Mouse (Mus musculus) kidney, embryonic 15.5 days (tissue): ENCODE results near the gene Ppp4r1. TPM values are rescaled to one million over a fixed set of nuclear protein-coding genes. Genes with fewer than 3 reads are reported as not detected.

Source experiments
- ATAC-seq: fragments of 200-750 bp; cut with Nextera tagmentation; replicated peaks from 2 replicates; pipeline ENCODE4 v1.8.0; 2017; ENCODE audit warnings: moderate TSS enrichment; ENCODE audit not compliant: low FRiP score
- H3K27ac ChIP-seq: fragments of 300-500 bp; sonication (generic); 2 replicates; pipeline ENCODE4 v1.5.1; 2015; ENCODE audit warnings: mild to moderate bottlenecking, inconsistent platforms
- H3K27me3 ChIP-seq: fragments of 300-500 bp; sonication (generic); 2 replicates; pipeline ENCODE4 v1.6.1; 2015; ENCODE audit warnings: inconsistent platforms
- H3K36me3 ChIP-seq: fragments of 300-500 bp; sonication (generic); 2 replicates; pipeline ENCODE4 v1.6.1; 2015; ENCODE audit warnings: inconsistent platforms
- H3K4me1 ChIP-seq: fragments of 300-500 bp; sonication (generic); 2 replicates; pipeline ENCODE4 v1.6.1; 2015; ENCODE audit warnings: inconsistent platforms
- H3K4me2 ChIP-seq: fragments of 300-500 bp; sonication (generic); 2 replicates; pipeline ENCODE4 v1.6.1; 2015; ENCODE audit warnings: moderate library complexity, mild to moderate bottlenecking, inconsistent platforms
- H3K4me3 ChIP-seq: fragments of 300-500 bp; sonication (generic); replicated peaks from 2 replicates; pipeline ENCODE4 v1.5.1; 2015; ENCODE audit warnings: mild to moderate bottlenecking, inconsistent platforms
- H3K9ac ChIP-seq: fragments of 300-500 bp; sonication (generic); 2 replicates; pipeline ENCODE4 v1.6.1; 2015; ENCODE audit warnings: mild to moderate bottlenecking, inconsistent platforms
- H3K9me3 ChIP-seq: fragments of 300-500 bp; sonication (generic); replicated peaks from 2 replicates; pipeline ENCODE4 v1.6.1; 2016; ENCODE audit warnings: inconsistent platforms
- WGBS: fragments of 180-500 bp; shearing (Covaris S2); methylation state at CpG from one replicate; pipeline ENCODE4 v1.1.7; 2015; ENCODE audit warnings: mixed read lengths; 5-methylcytosine and 5-hydroxymethylcytosine counted together
- polyA plus RNA-seq: library from polyadenylated mRNA; unstranded; fragments of >200 nt; fragmentation: Nextera tagmentation; extraction: Ambion mirVana; gene quantifications from 2 replicates; pipeline ENCODE4 v1.2.1, GENCODE M21; 2015

Gene Ppp4r1
- polyA plus RNA-seq, 1 experiment from 2014 or later, result 44.6 TPM

- 0 out of 2 replicates have a peak overlapping the region, but pooled peaks have one; percentile 2 for H3K27ac ChIP-seq
- H3K9ac ChIP-seq, result no peak overlapping the region
- WGBS, result 84% methylated on average over 11 of the region's 11 CpGs
- H3K4me1 ChIP-seq, result no peaks in the 10 kb centered on the region
- ATAC-seq, result no peak
- no peaks in the 10 kb centered on the region for H3K9me3 ChIP-seq
- H3K36me3 ChIP-seq, result peaks cover 79% of the 10 kb centered on the region
- no peaks in the 10 kb centered on the region for H3K27me3 ChIP-seq
- no peak overlapping the region for H3K4me3 ChIP-seq
- H3K4me2 ChIP-seq, result no peak overlapping the region
Measured at GRCm38 (mm10) chr17:65847694-65848449, 65.5 kb downstream of the Ppp4r1 start.

DNA sequence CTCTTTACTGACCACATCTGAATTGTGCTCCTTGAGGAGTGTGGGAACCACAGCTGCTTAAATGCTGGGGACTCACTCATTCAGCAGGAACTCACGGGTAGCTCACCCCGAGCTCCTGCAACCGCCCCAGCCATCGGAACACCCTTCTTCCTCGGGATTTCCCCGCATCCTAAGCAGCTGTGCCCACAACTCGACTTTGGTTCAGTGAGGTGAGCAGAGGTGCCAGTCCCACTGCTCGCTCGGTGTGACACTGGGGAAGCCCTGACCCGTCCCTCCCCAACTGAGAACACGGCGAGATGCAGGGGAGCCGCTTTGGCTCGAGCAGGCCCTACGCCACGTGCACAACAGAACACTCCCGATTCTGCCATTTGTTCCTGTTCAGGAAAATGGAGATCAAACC lies 68.1 kb downstream of the Ppp4r1 start:
- Histone ChIP-seq H3K36me3 (peaks cover 81% of the 10 kb centered on the region), H3K27me3 (no peaks in the 10 kb centered on the region), H3K9ac (no peak overlapping the region), H3K27ac (no peak overlapping the region), H3K4me3 (no peak overlapping the region), H3K9me3 (no peaks in the 10 kb centered on the region), H3K4me1 (no peaks in the 10 kb centered on the region), H3K4me2 (no peak overlapping the region)
- 92% methylated on average over 17 of the region's 17 CpGs for WGBS
- no peak for ATAC-seq

DNA sequence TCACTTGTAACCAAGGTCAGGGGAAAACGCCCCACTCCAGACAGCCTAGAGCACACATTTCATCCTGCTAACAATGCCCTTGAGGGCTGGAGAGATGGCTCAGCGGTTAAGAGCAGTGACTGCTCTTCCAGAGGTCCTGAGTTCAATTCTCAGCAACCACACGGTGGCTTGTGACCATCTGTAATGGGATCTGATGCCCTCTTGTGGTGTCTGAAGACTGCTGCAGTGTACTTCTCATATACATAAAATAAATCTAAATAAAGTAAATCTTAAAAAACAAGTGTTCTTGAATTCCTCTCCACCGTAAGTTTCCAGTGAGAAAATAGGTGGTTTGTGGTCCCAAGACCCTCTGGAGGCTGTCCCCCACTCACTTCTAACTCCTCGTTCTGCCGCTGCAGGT lies 69.4 kb downstream of the Ppp4r1 start:
- H3K4me2 ChIP-seq, result no peak overlapping the region
- no peak for ATAC-seq
- no peaks in the 10 kb centered on the region for H3K4me1 ChIP-seq
- no peak overlapping the region for H3K4me3 ChIP-seq
- peaks cover 90% of the 10 kb centered on the region for H3K36me3 ChIP-seq
- no peaks in the 10 kb centered on the region for H3K27me3 ChIP-seq
- no peak overlapping the region for H3K27ac ChIP-seq
- H3K9ac ChIP-seq, result no peak overlapping the region
- 93% methylated on average over 6 of the region's 6 CpGs for WGBS
- no peaks in the 10 kb centered on the region for H3K9me3 ChIP-seq

GRCm38 (mm10) chr17:65853326-65853725 lies 71.0 kb downstream of the Ppp4r1 start:
- ATAC-seq, result no peak
- Histone ChIP-seq H3K4me2 (no peak overlapping the region), H3K4me3 (no peak overlapping the region), H3K27me3 (no peaks in the 10 kb centered on the region), H3K9me3 (no peaks in the 10 kb centered on the region), H3K4me1 (no peaks in the 10 kb centered on the region), H3K36me3 (peaks cover 96% of the 10 kb centered on the region), H3K27ac (no peak overlapping the region), H3K9ac (no peak overlapping the region)
- 79% methylated on average over 6 of the region's 6 CpGs for WGBS

GRCm38 (mm10) chr17:65854006-65854405 lies 71.6 kb downstream of the Ppp4r1 start:
- 92% methylated on average over 4 of the region's 4 CpGs for WGBS
- Histone ChIP-seq H3K36me3 (peaks cover 97% of the 10 kb centered on the region), H3K4me2 (no peak overlapping the region), H3K27me3 (no peaks in the 10 kb centered on the region), H3K4me1 (no peaks in the 10 kb centered on the region), H3K4me3 (no peak overlapping the region), H3K9me3 (no peaks in the 10 kb centered on the region), H3K9ac (no peak overlapping the region), H3K27ac (no peak overlapping the region)
- ATAC-seq, result no peak

DNA sequence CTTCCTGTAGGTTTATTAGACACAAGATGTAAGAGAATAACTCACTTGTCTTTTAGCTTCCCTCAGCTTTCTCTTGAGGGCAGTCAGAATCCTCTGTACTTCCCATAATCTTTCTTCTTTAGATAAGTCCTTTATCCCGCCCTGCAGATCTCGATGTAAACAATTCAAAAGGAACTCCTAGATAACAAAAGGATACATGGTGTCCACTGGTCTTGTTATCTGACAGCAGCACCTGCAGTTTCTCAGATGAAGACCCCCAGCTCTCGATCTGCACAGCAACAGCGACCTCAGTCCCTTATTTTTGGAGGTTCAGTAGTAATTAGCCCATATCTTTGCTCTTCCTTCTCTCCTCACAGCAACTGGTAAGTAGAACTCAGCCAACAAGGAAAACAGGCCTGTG lies 75.2 kb downstream of the Ppp4r1 start:
- no peak overlapping the region for H3K4me3 ChIP-seq
- no peaks in the 10 kb centered on the region for H3K27me3 ChIP-seq
- no peaks in the 10 kb centered on the region for H3K9me3 ChIP-seq
- H3K4me2 ChIP-seq, result no peak overlapping the region
- no peak for ATAC-seq
- WGBS, result 84% methylated on average over 4 of the region's 4 CpGs
- H3K9ac ChIP-seq, result no peak overlapping the region
- H3K27ac ChIP-seq, result no peak overlapping the region
- peaks cover 79% of the 10 kb centered on the region for H3K36me3 ChIP-seq
- no peaks in the 10 kb centered on the region for H3K4me1 ChIP-seq

DNA sequence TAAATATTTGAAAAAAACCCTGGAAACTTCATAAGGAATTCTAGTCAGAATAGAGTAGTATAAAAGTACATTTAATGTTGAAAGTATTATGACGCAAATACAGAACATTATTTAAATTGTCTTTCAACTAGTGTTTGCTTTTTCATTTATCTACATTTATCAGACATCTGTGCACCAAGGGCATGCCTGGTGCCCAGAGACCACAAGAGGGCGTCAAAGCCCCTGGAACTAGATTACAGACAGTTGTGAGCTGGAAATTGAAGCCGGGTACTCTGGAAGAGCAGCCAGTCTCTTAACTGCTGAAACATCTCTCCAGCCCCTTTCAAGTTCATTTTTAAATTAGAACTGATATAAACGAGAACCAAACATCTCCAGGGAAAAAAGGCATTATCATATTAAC lies 80.2 kb downstream of the Ppp4r1 start:
- no peaks in the 10 kb centered on the region for H3K27me3 ChIP-seq
- no peak for ATAC-seq
- no peaks in the 10 kb centered on the region for H3K9me3 ChIP-seq
- 60% methylated on average over 4 of the region's 4 CpGs for WGBS
- H3K4me3 ChIP-seq, result no peak overlapping the region
- H3K4me2 ChIP-seq, result no peak overlapping the region
- no peak overlapping the region for H3K9ac ChIP-seq
- no peaks in the 10 kb centered on the region for H3K4me1 ChIP-seq
- H3K27ac ChIP-seq, result no peak overlapping the region
- H3K36me3 ChIP-seq, result peaks cover 58% of the 10 kb centered on the region

DNA sequence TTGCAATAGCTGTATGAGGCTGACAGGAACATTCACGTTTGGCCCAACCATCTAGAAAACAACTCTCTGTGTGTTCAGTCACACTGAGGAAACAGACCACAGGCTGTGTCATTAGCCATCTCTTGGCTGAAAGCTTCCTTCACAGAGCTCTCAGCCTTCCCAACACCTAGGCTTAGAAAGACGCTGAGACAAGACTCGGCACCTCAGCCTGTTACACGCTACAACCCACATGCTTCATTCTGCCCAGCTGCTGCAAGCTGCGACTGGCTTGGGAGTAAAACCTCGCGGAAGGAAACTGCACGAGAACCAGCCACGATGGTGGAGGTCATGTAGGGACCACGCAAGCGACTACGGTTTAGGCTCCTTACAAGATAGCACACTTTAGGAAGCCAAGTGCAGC lies 81.5 kb downstream of the Ppp4r1 start:
- Histone ChIP-seq H3K36me3 (peaks cover 49% of the 10 kb centered on the region), H3K27me3 (no peaks in the 10 kb centered on the region), H3K4me2 (no peak overlapping the region), H3K9ac (no peak overlapping the region), H3K4me3 (no peak overlapping the region), H3K27ac (no peak overlapping the region), H3K9me3 (no peaks in the 10 kb centered on the region), H3K4me1 (no peaks in the 10 kb centered on the region)
- WGBS, result 95% methylated on average over 12 of the region's 12 CpGs
- ATAC-seq, result no peak

- H3K9ac ChIP-seq, result no peak overlapping the region
- 38% methylated on average over 4 of the region's 4 CpGs for WGBS
- no peak overlapping the region for H3K27ac ChIP-seq
- H3K4me1 ChIP-seq, result no peaks in the 10 kb centered on the region; the same call in 1 of the 2 replicates
- H3K36me3 ChIP-seq, result peaks cover 43% of the 10 kb centered on the region
- no peak overlapping the region for H3K4me3 ChIP-seq
- no peaks in the 10 kb centered on the region for H3K9me3 ChIP-seq
- no peak overlapping the region for H3K4me2 ChIP-seq
- no peaks in the 10 kb centered on the region for H3K27me3 ChIP-seq
- ATAC-seq, result no peak
Measured at GRCm38 (mm10) chr17:65864742-65865141, 82.4 kb downstream of the Ppp4r1 start.

DNA sequence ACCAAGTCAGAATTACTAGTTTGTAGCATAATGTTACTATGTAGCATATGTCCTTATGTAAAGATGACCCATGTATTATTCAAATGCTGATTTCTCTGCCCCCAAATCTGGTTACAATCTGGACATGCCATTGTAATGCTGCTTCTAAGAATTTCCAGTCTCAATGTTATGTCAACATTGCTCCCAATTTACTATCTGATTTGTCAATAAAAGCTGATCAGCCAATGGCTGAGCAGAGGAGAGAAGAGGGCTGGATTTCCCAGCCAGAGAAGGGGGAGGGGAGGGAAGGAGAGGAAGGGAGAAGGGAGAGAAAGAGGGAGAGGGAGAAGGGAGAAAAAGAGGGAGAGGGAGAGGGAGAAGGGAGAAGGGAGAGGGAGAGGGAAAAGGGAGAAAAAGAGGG lies 82.9 kb downstream of the Ppp4r1 start:
- H3K9ac ChIP-seq, result no peak overlapping the region
- no peaks in the 10 kb centered on the region; the same call in 1 of the 2 replicates for H3K4me1 ChIP-seq
- H3K9me3 ChIP-seq, result no peaks in the 10 kb centered on the region
- H3K4me3 ChIP-seq, result no peak overlapping the region
- H3K27me3 ChIP-seq, result no peaks in the 10 kb centered on the region
- H3K27ac ChIP-seq, result no peak overlapping the region
- ATAC-seq, result no peak
- H3K36me3 ChIP-seq, result peaks cover 43% of the 10 kb centered on the region
- H3K4me2 ChIP-seq, result no peak overlapping the region

DNA sequence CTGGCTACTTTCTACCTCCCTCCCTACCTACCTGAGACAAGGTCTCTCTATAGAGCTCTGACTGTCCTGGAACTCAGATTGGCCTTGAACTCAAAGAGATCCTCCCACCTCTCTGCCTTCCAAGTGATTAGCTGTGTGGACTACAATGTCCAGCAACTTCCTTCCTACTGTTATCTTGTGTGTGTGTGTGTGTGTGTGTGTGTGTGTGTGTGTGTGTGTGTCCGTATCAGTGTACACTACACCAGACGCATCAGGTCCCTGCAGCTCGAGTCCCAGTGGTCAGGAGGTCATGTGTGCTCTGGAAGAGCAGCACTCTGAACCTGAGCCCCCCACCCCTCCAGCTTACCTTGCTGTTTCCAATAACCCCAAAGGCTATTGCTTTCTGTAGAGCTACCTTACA lies 83.8 kb downstream of the Ppp4r1 start:
- Histone ChIP-seq H3K4me1 (no peaks in the 10 kb centered on the region; the same call in 1 of the 2 replicates), H3K4me2 (no peak overlapping the region), H3K9ac (no peak overlapping the region), H3K9me3 (no peaks in the 10 kb centered on the region), H3K36me3 (peaks cover 34% of the 10 kb centered on the region), H3K27ac (no peak overlapping the region), H3K27me3 (no peaks in the 10 kb centered on the region), H3K4me3 (no peak overlapping the region)
- WGBS, result 60% methylated on average over 3 of the region's 3 CpGs
- no peak for ATAC-seq

GRCm38 (mm10) chr17:65867996-65868395 lies 85.6 kb downstream of the Ppp4r1 start:
- WGBS, result 91% methylated on average over 5 of the region's 5 CpGs
- Histone ChIP-seq H3K27ac (no peak overlapping the region), H3K36me3 (peaks cover 27% of the 10 kb centered on the region), H3K4me1 (peaks cover 12% of the 10 kb centered on the region), H3K4me2 (no peak overlapping the region), H3K4me3 (no peak overlapping the region), H3K9ac (no peak overlapping the region), H3K27me3 (no peaks in the 10 kb centered on the region), H3K9me3 (no peaks in the 10 kb centered on the region)
- ATAC-seq, result no peak

GRCm38 (mm10) chr17:65869720-65870119 lies 87.3 kb downstream of the Ppp4r1 start:
- no peak overlapping the region for H3K4me3 ChIP-seq
- peaks cover 14% of the 10 kb centered on the region; the same call in 1 of the 2 replicates for H3K36me3 ChIP-seq
- no peak overlapping the region for H3K27ac ChIP-seq
- peaks cover 15% of the 10 kb centered on the region for H3K4me1 ChIP-seq
- 90% methylated on average over 10 of the region's 10 CpGs for WGBS
- no peaks in the 10 kb centered on the region for H3K9me3 ChIP-seq
- H3K9ac ChIP-seq, result no peak overlapping the region
- H3K27me3 ChIP-seq, result no peaks in the 10 kb centered on the region
- no peak for ATAC-seq
- H3K4me2 ChIP-seq, result no peak overlapping the region
